Mouse (Mus musculus) bone marrow, adult 2 months (tissue): ENCODE results near the gene Tub.

Experiments used
- CTCF ChIP-seq: fragments of 200-500 bp; IDR thresholded peaks from 2 replicates; pipeline ENCODE4 v1.5.1; 2011; ENCODE audit warnings: low read length, control low read depth; ENCODE audit not compliant: control insufficient read depth, insufficient read depth
- POLR2A ChIP-seq: fragments of 200-500 bp; IDR thresholded peaks from 2 replicates; pipeline ENCODE4 v1.6.1; 2011; ENCODE audit warnings: low read depth, mild to moderate bottlenecking, control low read depth, low read length, borderline replicate concordance; ENCODE audit not compliant: control insufficient read depth

DNA sequence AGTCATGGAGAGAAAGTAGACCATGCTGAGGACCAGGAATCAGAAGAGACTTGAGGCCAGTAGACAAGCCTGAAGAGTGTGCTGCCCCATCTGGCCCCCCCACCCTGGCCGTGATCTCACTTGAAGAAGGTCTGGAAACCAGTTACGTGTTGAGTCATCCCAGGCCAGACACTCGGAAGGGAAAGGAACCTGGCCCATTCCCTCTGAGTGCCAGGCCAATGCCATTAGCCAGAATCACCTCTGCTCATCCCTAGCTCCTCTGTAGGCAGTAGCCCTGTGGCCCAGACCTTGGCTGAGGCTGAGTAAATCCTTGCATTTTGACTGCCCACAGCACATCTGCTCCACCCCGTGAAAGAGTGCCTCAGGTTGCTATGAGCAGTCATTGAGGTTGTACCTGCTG, 51.8 kb downstream of the Tub start:
- no peak for TF ChIP-seq CTCF
- no peak for TF ChIP-seq POLR2A
